Mouse (Mus musculus): ENCODE results near the gene Vsig1.

Vsig1 gene

GRCm38 (mm10) chrX:140907360-140907759, at the start of gene Vsig1:
Gene Vsig1 (plus strand): TSS chrX:140907608.
- no peak for DNase-seq

GRCm38 (mm10) chrX:140862760-140863159, 44.6 kb upstream of the Vsig1 start:
- no peak for DNase-seq

- DNase-seq: no peak
Measured at GRCm38 (mm10) chrX:140863431-140863830, 44.0 kb upstream of the Vsig1 start.

GRCm38 (mm10) chrX:140887193-140887592, 20.2 kb upstream of the Vsig1 start:
- no peak for DNase-seq

- no peak for DNase-seq
Measured at GRCm38 (mm10) chrX:140891796-140892195, 15.6 kb upstream of the Vsig1 start.

GRCm38 (mm10) chrX:140903487-140903886, 3.9 kb upstream of the Vsig1 start:
- no peak for DNase-seq

- no peak for DNase-seq
Measured at GRCm38 (mm10) chrX:140921321-140921720, 13.9 kb downstream of the Vsig1 start.

- DNase-seq: no peak
Measured at GRCm38 (mm10) chrX:140932066-140932465, 24.7 kb downstream of the Vsig1 start.

- DNase-seq: no peak
Measured at GRCm38 (mm10) chrX:140933263-140933662, 25.9 kb downstream of the Vsig1 start.

- no peak for DNase-seq
Measured at GRCm38 (mm10) chrX:140936271-140936670, 28.9 kb downstream of the Vsig1 start.

GRCm38 (mm10) chrX:140953618-140954017, 46.2 kb downstream of the Vsig1 start:
- no peak for DNase-seq

GRCm38 (mm10) chrX:140956272-140956940, 49.0 kb downstream of the Vsig1 start, which contains the start of the genes Psmd10 and Atg4a:
Gene Psmd10 (minus strand): TSS chrX:140956728.
Gene Atg4a (plus strand): TSS chrX:140956907.
- peak; percentile 88 to 91 for DNase-seq

GRCm38 (mm10) chrX:140956959-140957358, 49.6 kb downstream of the Vsig1 start:
- DNase-seq: no peak

GRCm38 (mm10) chrX:140978943-140979342, 71.5 kb downstream of the Vsig1 start:
- DNase-seq: no peak

GRCm38 (mm10) chrX:140979546-140979945, 72.1 kb downstream of the Vsig1 start:
- no peak for DNase-seq

GRCm38 (mm10) chrX:140980163-140980562, 72.8 kb downstream of the Vsig1 start:
- no peak for DNase-seq

GRCm38 (mm10) chrX:140983206-140983960, 76.0 kb downstream of the Vsig1 start:
- no peak for DNase-seq

GRCm38 (mm10) chrX:140984795-140985194, 77.4 kb downstream of the Vsig1 start:
- no peak for DNase-seq

GRCm38 (mm10) chrX:140985256-140985655, 77.8 kb downstream of the Vsig1 start:
- DNase-seq: no peak
